Mouse (Mus musculus) liver, embryonic 11.5 days (tissue): ENCODE data around the gene Rnf186. TPM values are rescaled to one million over a fixed set of nuclear protein-coding genes. Genes with fewer than 3 reads are reported as not detected.
A peak's percentile ranks its signal among the peaks of the same experiment; 100 is the strongest.
"Not testable (repeated sequence)": the region's sequence is repeated elsewhere in the genome, so short reads cannot be mapped to it uniquely, and the experiment has no call there.

Source experiments
- ATAC-seq: fragments of 200-750 bp; cut with Nextera tagmentation; replicated peaks from 2 replicates; pipeline ENCODE4 v1.8.0; 2017; ENCODE audit warnings: moderate number of reproducible peaks, mild to moderate bottlenecking, moderate TSS enrichment, moderate library complexity; ENCODE audit not compliant: low FRiP score
- DNase-seq: peaks from one replicate; pipeline ENCODE4 v3.0.0-alpha.2; 2017; ENCODE audit warnings: low spot score
- H3K27ac ChIP-seq: fragments of 300-500 bp; sonication (generic); 2 replicates; pipeline ENCODE4 v1.5.1; 2014; ENCODE audit warnings: mild to moderate bottlenecking, low read depth, low read length, control low read depth
- H3K27me3 ChIP-seq: fragments of 300-500 bp; sonication (generic); replicated peaks from 2 replicates; pipeline ENCODE4 v1.6.1; 2014; ENCODE audit warnings: low read length, mixed read lengths; ENCODE audit not compliant: control insufficient read depth, insufficient read depth
- H3K36me3 ChIP-seq: fragments of 300-500 bp; sonication (generic); 2 replicates; pipeline ENCODE4 v1.6.1; 2014; ENCODE audit warnings: mild to moderate bottlenecking, low read length, moderate library complexity, mixed read lengths; ENCODE audit not compliant: control insufficient read depth, insufficient read depth
- H3K4me1 ChIP-seq: fragments of 300-500 bp; sonication (generic); replicated peaks from 2 replicates; pipeline ENCODE4 v1.6.1; 2014; ENCODE audit warnings: low read length, mixed read lengths; ENCODE audit not compliant: control insufficient read depth, insufficient read depth
- H3K4me2 ChIP-seq: fragments of 300-500 bp; sonication (generic); 2 replicates; pipeline ENCODE4 v1.6.1; 2014; ENCODE audit warnings: mild to moderate bottlenecking, control low read depth, moderate library complexity
- H3K4me3 ChIP-seq: fragments of 300-500 bp; sonication (generic); 2 replicates; pipeline ENCODE4 v1.5.1; 2014; ENCODE audit warnings: low read depth, low read length, control low read depth
- H3K9ac ChIP-seq: fragments of 300-500 bp; sonication (generic); 2 replicates; pipeline ENCODE4 v1.6.1; 2014; ENCODE audit warnings: low read depth, low read length, control low read depth
- H3K9me3 ChIP-seq: fragments of 300-500 bp; sonication (generic); 2 replicates; pipeline ENCODE4 v1.6.1; 2016; ENCODE audit warnings: low read length, inconsistent platforms, mixed read lengths; ENCODE audit not compliant: control insufficient read depth
- WGBS: fragments of 180-500 bp; shearing (Covaris S2); extraction: QIAGEN DNeasy Blood & Tissue Kit; methylation state at CpG from one replicate; pipeline ENCODE4 v1.1.7; 2014; 5-methylcytosine and 5-hydroxymethylcytosine counted together
- polyA plus RNA-seq: library from polyadenylated mRNA; unstranded; fragments of >200 nt; fragmentation: Nextera tagmentation; extraction: Ambion mirVana; gene quantifications from 2 replicates; pipeline ENCODE4 v1.2.1, GENCODE M21; 2014

The Rnf186 gene
- polyA plus RNA-seq, 1 experiment from 2014 or later = not detected

- DNase-seq, H3K27me3 ChIP-seq, H3K4me1 ChIP-seq, H3K9ac ChIP-seq, H3K27ac ChIP-seq, H3K4me3 ChIP-seq, H3K4me2 ChIP-seq, H3K36me3 ChIP-seq, H3K9me3 ChIP-seq, ATAC-seq: not testable (repeated sequence)
- 82% methylated on average over 2 of the region's 2 CpGs for WGBS
Observed at GRCm38 (mm10) chr4:138974540-138974939, 7.6 kb downstream of the Rnf186 start.

- peaks cover 7% of the 10 kb centered on the region for H3K4me1 ChIP-seq
- H3K4me3 ChIP-seq = no peak overlapping the region
- H3K27ac ChIP-seq = no peak overlapping the region
- DNase-seq (no peak), ATAC-seq (no peak)
- H3K9me3 ChIP-seq = no peaks in the 10 kb centered on the region
- WGBS = 39% methylated on average over 3 of the region's 3 CpGs
- H3K36me3 ChIP-seq = no peaks in the 10 kb centered on the region
- H3K27me3 ChIP-seq = no peaks in the 10 kb centered on the region
- no peak overlapping the region for H3K4me2 ChIP-seq
- H3K9ac ChIP-seq = no peak overlapping the region
Observed at GRCm38 (mm10) chr4:138975194-138975593, 8.3 kb downstream of the Rnf186 start.

DNA sequence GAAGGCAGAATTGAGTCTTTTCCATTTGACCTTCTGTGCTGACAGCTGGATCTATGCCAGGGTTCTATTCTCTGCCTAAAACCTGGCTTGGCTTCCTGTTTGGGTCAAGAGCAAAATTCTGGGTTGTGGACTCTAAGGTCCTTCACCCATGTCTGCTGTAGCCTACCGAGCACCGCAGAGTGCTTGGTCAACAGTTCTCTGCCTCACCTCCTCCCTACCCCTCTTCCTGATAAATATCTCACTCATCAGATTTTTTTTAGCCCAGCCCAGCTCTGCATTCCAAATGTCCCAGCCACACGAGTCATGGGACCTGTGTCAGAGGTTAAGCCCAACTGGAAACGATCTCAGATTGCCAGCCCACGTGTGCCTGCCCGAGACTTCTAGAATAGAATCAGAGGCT is 9.1 kb downstream of the Rnf186 start:
- Histone ChIP-seq H3K36me3 (no peaks in the 10 kb centered on the region), H3K27me3 (no peaks in the 10 kb centered on the region), H3K9me3 (no peaks in the 10 kb centered on the region), H3K9ac (no peak overlapping the region), H3K4me2 (no peak overlapping the region), H3K4me3 (no peak overlapping the region), H3K4me1 (peaks cover 7% of the 10 kb centered on the region), H3K27ac (no peak overlapping the region)
- ATAC-seq (no peak), DNase-seq (no peak)
- WGBS = 72% methylated on average over 6 of the region's 6 CpGs

DNA sequence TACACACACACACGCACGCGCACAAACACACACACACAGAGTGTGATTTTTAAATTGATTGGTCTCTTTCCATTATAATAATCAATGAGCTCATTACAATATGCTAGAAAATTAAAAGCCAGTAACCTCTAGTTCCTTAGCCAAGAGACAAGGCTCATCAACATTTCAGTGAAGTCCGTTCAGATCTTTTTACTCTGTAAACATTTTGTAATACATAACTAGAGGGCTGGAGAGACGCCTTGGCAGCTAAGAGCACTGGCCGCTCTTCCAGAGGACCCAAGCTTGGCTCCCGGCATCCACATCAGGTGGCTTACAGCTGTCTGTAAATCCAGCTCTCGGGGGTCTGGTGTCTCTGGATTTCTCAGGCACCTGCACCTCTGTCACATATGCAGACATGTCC is 13.1 kb downstream of the Rnf186 start:
- H3K9me3 ChIP-seq = no peaks in the 10 kb centered on the region
- no peaks in the 10 kb centered on the region for H3K36me3 ChIP-seq
- no peak for ATAC-seq
- no peak for DNase-seq
- no peak overlapping the region for H3K9ac ChIP-seq
- 89% methylated on average over 8 of the region's 8 CpGs for WGBS
- no peak overlapping the region for H3K27ac ChIP-seq
- H3K4me2 ChIP-seq = no peak overlapping the region
- H3K27me3 ChIP-seq = no peaks in the 10 kb centered on the region
- no peaks in the 10 kb centered on the region for H3K4me1 ChIP-seq
- no peak overlapping the region for H3K4me3 ChIP-seq

DNA sequence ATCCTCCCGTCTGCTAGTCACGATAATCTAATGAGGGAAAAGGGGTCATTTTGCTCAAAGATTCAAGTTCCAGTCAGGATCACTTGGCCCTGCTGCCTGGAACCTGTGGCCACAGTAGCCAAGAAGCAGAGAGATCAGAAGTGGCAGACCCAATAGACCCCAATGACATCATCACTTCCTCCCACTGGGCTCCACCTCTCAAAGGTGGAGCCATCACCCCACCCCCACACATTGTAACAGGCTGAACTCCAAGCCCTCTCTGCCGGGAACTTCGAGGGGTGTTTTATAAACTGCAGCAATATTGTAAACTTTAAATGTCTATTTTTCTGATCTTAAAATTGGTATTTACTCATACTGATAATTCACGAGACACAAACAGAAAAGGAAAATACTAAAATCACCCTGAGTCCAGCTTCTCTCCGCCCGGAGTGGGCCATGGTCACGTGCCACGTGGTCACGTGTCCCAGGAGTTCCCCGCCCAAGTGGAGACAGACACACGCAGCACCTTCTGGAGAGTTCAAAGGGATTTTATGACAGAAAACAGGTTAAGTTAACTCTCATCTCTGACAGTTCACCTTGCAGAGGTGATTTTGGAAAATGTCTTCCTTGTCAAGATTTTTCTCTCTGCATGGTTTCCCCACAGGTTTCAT is 14.0 kb downstream of the Rnf186 start:
- ATAC-seq (peak; percentile 62; the same call in 1 of the 2 replicates), DNase-seq (no peak)
- Histone ChIP-seq H3K27ac (no peak overlapping the region), H3K36me3 (no peaks in the 10 kb centered on the region), H3K4me3 (no peak overlapping the region), H3K9ac (no peak overlapping the region), H3K4me1 (no peaks in the 10 kb centered on the region), H3K4me2 (peak overlapping the region; percentile 43), H3K27me3 (no peaks in the 10 kb centered on the region), H3K9me3 (no peaks in the 10 kb centered on the region)
- WGBS = 20% methylated on average over 12 of the region's 12 CpGs

GRCm38 (mm10) chr4:138983422-138983821 is 16.5 kb downstream of the Rnf186 start:
- no peak overlapping the region for H3K9ac ChIP-seq
- no peak overlapping the region for H3K27ac ChIP-seq
- ATAC-seq (no peak), DNase-seq (no peak)
- H3K9me3 ChIP-seq = no peaks in the 10 kb centered on the region
- no peak overlapping the region for H3K4me2 ChIP-seq
- H3K4me1 ChIP-seq = no peaks in the 10 kb centered on the region
- no peaks in the 10 kb centered on the region for H3K27me3 ChIP-seq
- H3K36me3 ChIP-seq = no peaks in the 10 kb centered on the region
- WGBS = 66% methylated on average over 3 of the region's 3 CpGs
- no peak overlapping the region for H3K4me3 ChIP-seq

DNA sequence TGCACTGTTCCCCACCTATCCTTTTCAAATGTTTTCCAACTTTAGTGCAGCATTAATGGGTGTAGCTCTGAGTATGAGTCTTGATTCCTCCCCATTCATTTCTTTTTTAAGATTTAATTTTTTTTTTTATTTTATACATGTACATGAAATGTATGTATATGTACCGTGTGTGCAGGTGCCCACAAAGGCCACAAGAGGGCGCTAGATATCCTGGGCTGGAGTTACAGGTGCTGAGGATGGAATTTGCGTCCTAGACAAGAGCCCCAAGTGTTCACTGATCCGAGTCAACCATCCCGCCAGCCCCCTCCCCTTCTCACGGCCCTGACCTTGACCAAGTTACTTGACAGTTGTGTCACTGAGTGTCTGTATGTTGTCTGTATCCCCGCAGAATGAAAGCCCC is 17.8 kb downstream of the Rnf186 start:
- DNase-seq = no peak
- Histone ChIP-seq H3K27ac (no peak overlapping the region), H3K4me2 (no peak overlapping the region), H3K4me3 (no peak overlapping the region), H3K9me3 (no peaks in the 10 kb centered on the region), H3K9ac (no peak overlapping the region), H3K4me1 (no peaks in the 10 kb centered on the region), H3K27me3 (no peaks in the 10 kb centered on the region), H3K36me3 (no peaks in the 10 kb centered on the region)
- no peak for ATAC-seq
- whole genome bisulfite sequencing = 70% methylated on average over 7 of the region's 7 CpGs

DNA sequence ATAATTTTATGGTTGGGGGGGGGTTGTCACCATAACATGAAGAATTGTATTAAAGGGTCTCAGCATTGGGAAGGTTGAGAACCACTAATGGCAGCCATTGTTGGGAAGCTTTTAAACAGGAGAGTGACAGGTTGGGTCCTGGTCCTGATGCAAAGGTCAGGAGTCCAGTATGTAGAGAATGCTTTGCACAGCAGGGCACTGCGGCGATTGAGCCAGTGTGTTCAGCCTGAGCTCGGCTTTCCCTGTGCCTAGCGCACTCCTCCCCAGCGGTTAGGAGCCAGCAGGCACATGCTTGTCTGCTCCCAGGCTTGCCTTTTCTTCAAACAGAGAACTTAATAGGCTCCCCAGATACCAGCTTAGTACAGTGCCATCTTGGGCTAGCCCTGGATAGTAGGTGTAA is 19.4 kb downstream of the Rnf186 start:
- WGBS = 69% methylated on average over 5 of the region's 5 CpGs

DNA sequence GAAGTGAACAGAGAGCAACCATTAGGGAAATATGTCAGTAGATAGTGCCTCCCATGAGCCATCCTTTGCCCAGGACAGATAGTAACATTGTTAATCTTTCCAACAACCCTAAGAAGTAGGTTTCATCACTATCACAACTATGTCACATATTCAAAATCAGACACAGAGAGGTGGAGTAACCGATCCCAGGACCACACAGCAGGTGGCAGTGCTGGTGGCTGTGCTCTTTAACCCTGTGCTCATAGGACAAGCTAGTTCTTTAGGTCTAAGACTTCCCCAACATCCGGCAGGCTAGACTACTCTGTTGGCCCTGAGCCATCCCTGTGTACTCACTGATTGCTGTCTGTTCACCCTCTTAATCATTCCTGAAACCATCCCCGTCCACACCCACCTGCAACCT is 27.5 kb downstream of the Rnf186 start:
- DNase-seq (no peak), ATAC-seq (no peak)
- H3K27me3 ChIP-seq = no peaks in the 10 kb centered on the region
- H3K9me3 ChIP-seq = no peaks in the 10 kb centered on the region
- H3K4me2 ChIP-seq = no peak overlapping the region
- no peak overlapping the region for H3K4me3 ChIP-seq
- no peak overlapping the region for H3K27ac ChIP-seq
- no peaks in the 10 kb centered on the region for H3K4me1 ChIP-seq
- no peaks in the 10 kb centered on the region for H3K36me3 ChIP-seq
- no peak overlapping the region for H3K9ac ChIP-seq
- 74% methylated on average over 3 of the region's 3 CpGs for WGBS

More for the DNA sequence above, 19.4 kb downstream of the Rnf186 start:
- H3K4me2 ChIP-seq = no peak overlapping the region
- H3K4me3 ChIP-seq = no peak overlapping the region
- H3K27me3 ChIP-seq = no peaks in the 10 kb centered on the region
- no peaks in the 10 kb centered on the region for H3K4me1 ChIP-seq
- no peaks in the 10 kb centered on the region for H3K36me3 ChIP-seq
- no peak overlapping the region for H3K9ac ChIP-seq
- H3K9me3 ChIP-seq = no peaks in the 10 kb centered on the region
- ATAC-seq = no peak
- no peak for DNase-seq
- no peak overlapping the region for H3K27ac ChIP-seq
